Mouse (Mus musculus): Measurements from ENCODE around the gene Gm20708.

DNA sequence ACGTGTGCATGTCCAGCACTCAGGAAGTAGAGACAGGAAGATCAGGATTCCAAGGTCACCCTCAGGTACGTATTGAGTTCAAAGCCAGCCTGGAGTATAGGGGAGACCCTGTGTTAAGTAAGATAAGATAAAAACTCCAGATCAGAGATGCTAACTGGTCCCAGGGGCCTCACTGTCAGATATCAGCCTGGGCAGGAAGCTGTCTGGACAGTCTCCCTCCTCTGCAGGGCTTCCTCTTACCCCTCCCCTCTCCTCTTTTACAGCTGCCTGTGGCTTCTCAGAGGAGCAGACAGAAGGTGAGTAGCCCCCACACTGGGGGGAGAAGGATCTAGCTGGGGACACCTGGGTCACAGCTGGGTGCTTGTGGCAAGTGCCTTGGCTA lies 11.3 kb upstream of the Gm20708 start:
- no peak for TF ChIP-seq CTCF (IDR thresholded peaks at IDR 0.05; ENCODE audit: low read depth)
- TF ChIP-seq EP300 (optimal IDR thresholded peaks at IDR 0.05), result no peak

Data from stomach, postnatal 0 days (tissue).